Mouse (Mus musculus) kidney, adult 18-20 months (tissue): ENCODE results near the gene Gm47995.

Experiments
- DNase-seq: peaks from one replicate; pipeline ENCODE4 v3.0.0; 2021

Gene Gm47995

GRCm38 (mm10) chr1:151233756-151234155 is 35.5 kb downstream of the Gm47995 start:
- DNase-seq = no peak

- DNase-seq = no peak
Observed at GRCm38 (mm10) chr1:151235574-151235973, 37.3 kb downstream of the Gm47995 start.

GRCm38 (mm10) chr1:151236141-151236930 is 38.1 kb downstream of the Gm47995 start:
- no peak for DNase-seq

- no peak for DNase-seq
Observed at GRCm38 (mm10) chr1:151237780-151238179, 39.5 kb downstream of the Gm47995 start.

- no peak for DNase-seq
Observed at GRCm38 (mm10) chr1:151243332-151243731, 45.1 kb downstream of the Gm47995 start.

GRCm38 (mm10) chr1:151244013-151244412 is 45.8 kb downstream of the Gm47995 start:
- DNase-seq = no peak

- no peak for DNase-seq
Observed at GRCm38 (mm10) chr1:151244761-151245160, 46.5 kb downstream of the Gm47995 start.

GRCm38 (mm10) chr1:151245165-151245564 is 46.9 kb downstream of the Gm47995 start:
- no peak for DNase-seq

GRCm38 (mm10) chr1:151245846-151246245 is 47.6 kb downstream of the Gm47995 start:
- DNase-seq = no peak
